Mouse (Mus musculus) limb, embryonic 11.5 days (tissue): ENCODE measurements at regions not wholly inside any gene's neighbourhood (a gene's known extent, or its start where the extent isn't known, plus 50 kb on each side); places are given as distances from the start of the nearest gene placed in this dataset.

Experiments used
- ATAC-seq: fragments of 200-750 bp; cut with Nextera tagmentation; 2 replicates; pipeline ENCODE4 v1.8.0; 2017; ENCODE audit warnings: low read depth; ENCODE audit not compliant: insufficient number of reproducible peaks, low FRiP score, low TSS enrichment
- DNase-seq: peaks from one replicate; pipeline ENCODE4 v3.0.0-alpha.2; 2015; ENCODE audit warnings: low spot score
- H3K27ac ChIP-seq: fragments of 300-500 bp; sonication (generic); replicated peaks from 2 replicates; pipeline ENCODE4 v1.5.1; 2014; ENCODE audit warnings: low read depth, mild to moderate bottlenecking, low read length
- H3K27me3 ChIP-seq: fragments of 300-500 bp; sonication (generic); 2 replicates; pipeline ENCODE4 v1.6.1; 2014; ENCODE audit warnings: mild to moderate bottlenecking, low read length, mixed read lengths; ENCODE audit not compliant: control insufficient read depth, insufficient read depth
- H3K36me3 ChIP-seq: fragments of 300-500 bp; sonication (generic); 2 replicates; pipeline ENCODE4 v1.6.1; 2014; ENCODE audit warnings: mild to moderate bottlenecking, low read length, moderate library complexity, mixed read lengths; ENCODE audit not compliant: control insufficient read depth, insufficient read depth
- H3K4me1 ChIP-seq: fragments of 300-500 bp; sonication (generic); 2 replicates; pipeline ENCODE4 v1.6.1; 2014; ENCODE audit warnings: low read length, mixed read lengths; ENCODE audit not compliant: control insufficient read depth, insufficient read depth
- H3K4me2 ChIP-seq: fragments of 300-500 bp; sonication (generic); 2 replicates; pipeline ENCODE4 v1.6.1; 2014; ENCODE audit warnings: low read depth, mild to moderate bottlenecking, moderate library complexity; ENCODE audit not compliant: severe bottlenecking
- H3K4me3 ChIP-seq: fragments of 300-500 bp; sonication (generic); 2 replicates; pipeline ENCODE4 v1.5.1; 2014; ENCODE audit warnings: low read depth, low read length
- H3K9ac ChIP-seq: fragments of 300-500 bp; sonication (generic); 2 replicates; pipeline ENCODE4 v1.6.1; 2014; ENCODE audit warnings: mild to moderate bottlenecking, low read length
- H3K9me3 ChIP-seq: fragments of 300-500 bp; sonication (generic); 2 replicates; pipeline ENCODE4 v1.6.1; 2016; ENCODE audit warnings: low read length; ENCODE audit not compliant: control insufficient read depth
- WGBS: fragments of 180-500 bp; shearing (Covaris S2); extraction: QIAGEN DNeasy Blood & Tissue Kit; methylation state at CpG from one replicate; pipeline ENCODE4 v1.1.7; 2014; 5-methylcytosine and 5-hydroxymethylcytosine counted together

DNA sequence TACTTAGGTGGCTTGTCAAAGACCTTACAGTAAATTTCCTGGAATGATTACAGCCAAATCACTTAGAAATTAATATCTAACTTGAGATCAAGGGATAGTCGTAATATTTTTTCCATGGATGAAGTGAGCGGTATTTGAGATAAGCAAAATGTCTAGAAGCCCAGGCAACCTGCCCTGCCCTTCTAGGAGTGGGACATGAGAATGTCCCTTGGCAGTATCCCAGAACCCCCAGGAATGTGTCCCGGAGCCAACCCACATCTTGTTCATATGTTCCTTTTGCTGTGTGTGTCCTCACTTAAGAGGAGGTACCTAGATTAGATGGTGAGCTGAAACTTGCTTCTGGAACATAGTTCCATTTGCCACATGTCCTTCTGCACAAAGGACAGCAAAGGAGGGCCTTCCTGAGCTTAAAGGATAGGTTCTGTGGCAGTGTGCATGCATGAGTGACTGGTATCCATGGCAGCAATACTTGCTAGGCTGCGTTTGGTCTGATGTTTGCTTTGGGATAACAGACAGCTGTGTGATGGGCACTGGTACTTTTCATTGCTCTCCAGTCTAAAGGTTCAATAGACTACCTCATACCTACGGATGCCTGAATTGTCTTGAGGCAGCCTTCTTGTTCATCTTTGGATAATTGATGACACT is 231.0 kb upstream of the Krr1 start:
- H3K4me1 ChIP-seq, result no peaks in the 10 kb centered on the region
- H3K4me3 ChIP-seq, result no peak overlapping the region
- 85% methylated on average over 5 of the region's 5 CpGs for WGBS
- ATAC-seq (no peak), DNase-seq (no peak)
- no peak overlapping the region for H3K9ac ChIP-seq
- no peaks in the 10 kb centered on the region for H3K27me3 ChIP-seq
- H3K4me2 ChIP-seq, result no peak overlapping the region
- H3K9me3 ChIP-seq, result no peaks in the 10 kb centered on the region
- no peaks in the 10 kb centered on the region for H3K36me3 ChIP-seq
- no peak overlapping the region for H3K27ac ChIP-seq

DNA sequence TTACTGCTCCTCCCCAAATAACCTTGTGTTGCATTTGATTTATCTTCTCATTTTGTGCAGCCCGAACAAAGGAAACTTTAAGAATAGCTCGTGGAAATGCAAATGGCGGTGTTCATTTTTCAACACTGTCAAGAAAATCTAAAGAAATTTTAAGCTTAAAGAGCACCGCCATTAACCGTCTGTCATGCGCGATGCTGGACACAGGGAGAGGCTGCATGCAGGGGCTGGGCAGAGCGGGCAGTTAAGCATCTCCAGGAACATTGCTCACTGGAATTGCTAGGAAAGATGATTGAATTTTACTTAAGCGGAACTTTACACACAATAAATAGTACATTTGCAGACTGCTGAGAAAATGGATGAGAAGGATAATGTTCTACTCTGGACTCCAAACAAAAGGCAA is 229.2 kb upstream of the Krr1 start:
- H3K27me3 ChIP-seq, result no peaks in the 10 kb centered on the region
- no peaks in the 10 kb centered on the region for H3K36me3 ChIP-seq
- H3K4me2 ChIP-seq, result no peak overlapping the region
- H3K9me3 ChIP-seq, result no peaks in the 10 kb centered on the region
- ATAC-seq (no peak), DNase-seq (no peak)
- H3K9ac ChIP-seq, result no peak overlapping the region
- 80% methylated on average over 9 of the region's 9 CpGs for WGBS
- no peak overlapping the region for H3K4me3 ChIP-seq
- H3K27ac ChIP-seq, result no peak overlapping the region
- H3K4me1 ChIP-seq, result no peaks in the 10 kb centered on the region

DNA sequence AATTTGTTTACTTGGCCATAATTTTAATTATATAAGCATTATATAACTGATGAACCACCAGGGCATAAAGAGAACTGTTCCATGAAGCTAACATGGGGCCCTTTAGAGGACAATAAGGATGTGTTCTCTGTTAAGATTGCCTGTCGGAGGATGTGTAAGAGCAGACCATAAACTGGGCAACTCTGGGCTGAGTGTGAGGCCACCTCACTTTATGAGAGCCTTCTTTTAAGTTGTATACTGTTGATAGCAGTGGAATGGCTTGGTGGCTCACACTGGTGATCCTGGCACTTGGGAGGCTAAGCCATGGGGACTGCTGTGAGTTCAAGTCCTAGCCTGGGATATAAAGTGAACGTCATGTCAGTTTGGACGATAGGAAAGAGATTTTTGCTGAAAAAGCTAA is 227.3 kb upstream of the Krr1 start:
- no peaks in the 10 kb centered on the region for H3K9me3 ChIP-seq
- H3K27me3 ChIP-seq, result no peaks in the 10 kb centered on the region
- 80% methylated on average over 3 of the region's 3 CpGs for WGBS
- H3K4me2 ChIP-seq, result no peak overlapping the region
- no peak for ATAC-seq
- H3K9ac ChIP-seq, result no peak overlapping the region
- no peak for DNase-seq
- no peaks in the 10 kb centered on the region for H3K36me3 ChIP-seq
- H3K27ac ChIP-seq, result no peak overlapping the region
- no peak overlapping the region for H3K4me3 ChIP-seq
- no peaks in the 10 kb centered on the region for H3K4me1 ChIP-seq

DNA sequence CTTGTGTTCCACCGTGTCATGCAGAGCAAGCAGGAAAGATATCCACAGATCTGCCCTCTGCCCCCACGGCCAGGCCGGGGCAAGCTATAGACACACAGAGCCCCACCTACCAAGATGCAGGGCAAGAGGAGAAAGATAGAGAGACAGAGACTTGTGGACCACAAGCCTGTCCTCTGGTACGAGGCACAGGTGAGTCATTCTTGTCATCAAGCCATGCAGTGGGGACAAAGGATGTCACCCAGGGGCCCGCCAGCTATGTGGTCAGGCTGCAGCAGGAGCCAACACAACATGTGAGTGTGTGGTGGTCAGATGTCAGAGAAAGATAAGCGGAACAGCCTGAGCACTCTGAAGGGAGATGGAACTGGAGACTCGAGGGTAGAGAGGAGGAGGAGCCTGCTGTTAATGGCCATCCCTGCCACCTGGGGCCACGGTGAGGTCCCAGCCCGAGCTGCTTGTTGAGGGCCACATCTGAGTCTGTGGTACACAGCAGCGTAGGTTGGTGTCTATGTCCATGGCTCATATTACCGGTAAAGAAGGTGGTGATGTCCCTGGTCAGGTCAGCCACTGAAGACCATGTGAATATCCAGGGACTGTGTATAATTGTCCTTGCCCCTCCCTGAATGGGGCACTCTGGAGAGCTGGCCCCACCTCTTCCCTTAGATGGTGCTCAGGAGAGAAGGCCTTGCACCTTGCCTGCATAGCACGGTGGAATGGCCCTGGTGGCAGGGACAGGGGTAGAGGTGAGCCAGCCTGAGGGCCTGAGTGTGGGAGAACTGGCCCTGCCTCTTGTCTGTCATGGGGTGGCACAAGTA is 226.2 kb upstream of the Krr1 start:
- no peaks in the 10 kb centered on the region for H3K4me1 ChIP-seq
- H3K27me3 ChIP-seq, result no peaks in the 10 kb centered on the region
- no peaks in the 10 kb centered on the region for H3K36me3 ChIP-seq
- no peak overlapping the region for H3K4me3 ChIP-seq
- ATAC-seq, result no peak
- no peak for DNase-seq
- 72% methylated on average over 12 of the region's 12 CpGs for WGBS
- H3K27ac ChIP-seq, result no peak overlapping the region
- H3K9ac ChIP-seq, result no peak overlapping the region
- H3K4me2 ChIP-seq, result no peak overlapping the region
- no peaks in the 10 kb centered on the region for H3K9me3 ChIP-seq

DNA sequence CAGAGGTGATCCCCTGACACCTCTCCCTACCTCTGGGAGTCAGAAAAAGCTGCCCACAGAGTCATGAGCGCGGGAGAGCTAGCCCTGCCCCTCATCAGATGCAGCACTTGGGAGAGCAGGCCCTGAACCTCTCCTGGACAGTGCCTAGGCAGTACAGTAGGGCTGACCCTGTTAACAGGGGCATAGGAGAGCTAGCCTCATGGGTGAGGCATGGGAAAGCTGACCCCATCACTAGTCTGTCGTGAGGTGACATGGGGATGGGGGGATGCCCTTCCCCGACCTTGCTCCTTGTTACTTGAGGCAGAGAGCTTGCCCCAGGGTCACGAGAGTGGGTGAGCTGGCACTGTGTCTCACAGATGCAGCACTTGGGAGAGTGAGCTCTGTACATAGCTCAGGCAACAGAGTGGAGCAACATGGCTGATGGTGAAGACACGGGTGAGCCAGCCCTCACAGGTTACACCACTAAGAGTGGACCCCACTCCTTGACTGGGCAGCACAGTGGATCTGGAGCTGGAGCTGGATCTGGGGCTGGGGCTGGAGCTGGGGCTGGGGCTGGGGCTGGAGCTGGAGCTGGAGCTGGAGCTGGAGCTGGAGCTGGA is 225.5 kb upstream of the Krr1 start:
- Histone ChIP-seq H3K9me3 (no peaks in the 10 kb centered on the region), H3K4me1 (no peaks in the 10 kb centered on the region), H3K4me3 (no peak overlapping the region), H3K27ac (no peak overlapping the region), H3K4me2 (no peak overlapping the region), H3K27me3 (no peaks in the 10 kb centered on the region), H3K36me3 (no peaks in the 10 kb centered on the region), H3K9ac (no peak overlapping the region)
- WGBS, result 83% methylated on average over 6 of the region's 6 CpGs
- no peak; the same call in 1 of the 2 replicates for ATAC-seq
- DNase-seq, result no peak

GRCm38 (mm10) chr10:111748482-111748881 is 224.0 kb upstream of the Krr1 start:
- H3K9me3 ChIP-seq, result no peaks in the 10 kb centered on the region
- H3K36me3 ChIP-seq, result no peaks in the 10 kb centered on the region
- H3K4me2 ChIP-seq, result no peak overlapping the region
- no peak overlapping the region for H3K27ac ChIP-seq
- WGBS, result 10% methylated on average over 3 of the region's 3 CpGs
- no peak for ATAC-seq
- H3K27me3 ChIP-seq, result no peaks in the 10 kb centered on the region
- H3K4me1 ChIP-seq, result no peaks in the 10 kb centered on the region
- H3K9ac ChIP-seq, result no peak overlapping the region
- no peak overlapping the region for H3K4me3 ChIP-seq
- DNase-seq, result no peak

GRCm38 (mm10) chr10:111753646-111754045 is 218.8 kb upstream of the Krr1 start:
- WGBS, result 90% methylated on average over 2 of the region's 2 CpGs
- ATAC-seq (no peak), DNase-seq (no peak)
- Histone ChIP-seq H3K4me3 (no peak overlapping the region), H3K4me2 (no peak overlapping the region), H3K9ac (no peak overlapping the region), H3K4me1 (no peaks in the 10 kb centered on the region), H3K9me3 (no peaks in the 10 kb centered on the region), H3K27me3 (no peaks in the 10 kb centered on the region), H3K36me3 (no peaks in the 10 kb centered on the region), H3K27ac (no peak overlapping the region)

DNA sequence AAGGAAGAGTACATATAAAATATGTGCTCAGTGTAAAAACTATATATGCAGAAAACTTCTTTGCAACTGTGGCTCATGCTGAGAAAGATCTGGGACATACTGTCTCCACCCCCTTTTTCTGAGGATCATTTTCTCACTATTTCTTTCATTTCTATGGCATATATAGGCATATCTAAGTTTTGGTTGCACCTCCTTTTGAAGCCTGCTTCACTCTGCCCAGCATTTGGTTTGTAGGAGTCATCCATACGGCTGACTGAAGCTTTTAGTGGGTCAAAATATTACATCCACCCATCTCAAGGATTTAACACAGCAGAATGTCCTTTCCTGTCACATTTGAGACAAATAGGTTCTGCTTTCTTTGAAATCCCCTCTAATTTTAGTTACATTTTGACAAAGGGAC is 216.5 kb upstream of the Krr1 start:
- Histone ChIP-seq H3K27ac (no peak overlapping the region), H3K4me3 (no peak overlapping the region), H3K4me2 (no peak overlapping the region), H3K9me3 (no peaks in the 10 kb centered on the region), H3K4me1 (no peaks in the 10 kb centered on the region), H3K9ac (no peak overlapping the region), H3K36me3 (no peaks in the 10 kb centered on the region), H3K27me3 (no peaks in the 10 kb centered on the region)
- WGBS, result 84% methylated on average over 1 of the region's 1 CpGs
- DNase-seq, result no peak
- no peak for ATAC-seq
